In the genomic region with DNA sequence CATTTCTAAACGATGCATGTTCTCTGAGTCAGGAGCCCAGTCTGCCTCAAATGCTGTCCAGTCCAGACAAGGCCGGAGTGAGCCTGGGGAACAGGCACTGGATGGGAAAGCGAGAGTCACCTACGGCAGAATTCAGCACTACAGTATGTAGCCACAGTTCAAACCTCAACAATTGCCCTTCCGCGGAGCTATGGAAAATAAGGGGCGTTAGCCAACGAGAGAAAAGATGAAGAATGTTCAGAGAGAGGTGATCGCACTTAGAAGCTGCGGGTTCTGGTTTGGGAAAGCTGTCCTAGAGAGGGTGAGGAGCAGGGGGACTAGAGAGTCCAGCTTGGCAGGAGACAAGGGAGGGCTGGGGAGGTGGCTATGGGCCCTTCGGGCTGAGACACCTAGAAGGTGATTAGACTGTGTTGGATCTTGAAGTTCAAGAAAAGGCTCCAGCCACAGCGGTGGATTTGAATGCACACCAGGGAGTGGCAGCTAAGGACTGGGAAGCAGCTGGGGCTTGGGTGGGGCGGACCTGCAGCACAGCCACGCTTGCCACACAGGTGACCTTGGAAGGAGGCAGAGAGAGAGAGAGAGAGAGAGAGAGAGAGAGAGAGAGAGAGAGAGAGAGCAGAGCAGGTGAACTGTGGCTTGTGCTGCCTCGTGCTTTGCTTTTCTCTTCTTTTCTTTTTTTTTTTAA, we compare ENCODE assay signal across 12 mouse cellular contexts.
"Had no signal": no experiment of that assay in that cellular context is flagged by ENCODE, and none has a peak within 500 bp of the region (broad histone marks: within the 10 kb centered on the region; RNA-seq: fewer than 3 reads in every experiment).

No protein-coding gene starts in this region.

- DNase-seq: retina, postnatal 1 day; right cerebral cortex, adult 18-20 months; right cerebral cortex, postnatal 14 days; right cerebral cortex, postnatal 25 days; right cerebral cortex, postnatal 4 days; spleen, adult 18-20 months; thymus, adult 18-20 months; thymus, adult 2 months; thymus, postnatal 14 days; thymus, postnatal 25 days; thymus, postnatal 36 days; thymus, postnatal 4 days had no signal
